17 mouse cellular contexts compared by ENCODE assay signal in the genomic region with DNA sequence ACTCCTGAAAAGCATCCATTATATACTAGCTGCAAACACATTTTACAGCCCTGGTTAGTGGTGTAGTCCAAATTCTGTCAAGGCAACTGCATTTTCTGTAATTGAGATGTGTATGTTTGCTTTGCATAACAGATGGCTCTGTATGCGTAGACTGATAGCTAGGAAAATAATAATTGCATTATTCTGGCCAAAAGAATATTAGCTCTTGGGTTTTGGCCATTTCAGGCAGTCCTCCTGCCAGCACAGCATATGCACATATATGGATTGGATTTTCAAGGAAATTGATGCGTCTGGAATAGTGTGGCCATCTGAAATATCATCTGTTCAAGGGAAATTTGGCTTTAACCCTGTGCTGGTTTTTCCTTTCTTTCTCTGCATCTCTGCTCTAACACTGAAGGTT.
DNase-seq lines count a peak whose midpoint lies in the region; ATAC-seq lines count a peak whose summit lies in the region.
"Had no signal": no experiment of that assay in that cellular context is flagged by ENCODE, and none has a peak within 500 bp of the region (broad histone marks: within the 10 kb centered on the region; RNA-seq: fewer than 3 reads in every experiment).

No protein-coding gene starts in this region.

- H3K9me3 ChIP-seq in hindbrain, embryonic 14.5 days (ENCODE audit: control insufficient read depth, low read length) = no peaks in the 10 kb centered on the region
- no peaks in the 10 kb centered on the region for H3K9me3 ChIP-seq in hindbrain, embryonic 13.5 days
- no peaks in the 10 kb centered on the region for H3K9me3 ChIP-seq in liver, embryonic 12.5 days (replicated peaks)
- no peaks in the 10 kb centered on the region for H3K9me3 ChIP-seq in embryonic facial prominence, embryonic 15.5 days (replicated peaks)
- H3K9me3 ChIP-seq: lung, embryonic 15.5 days; neural tube, embryonic 15.5 days had no signal

- H3K4me2 ChIP-seq in hindbrain, embryonic 14.5 days (replicated peaks) = no peak overlapping the region
- no peak overlapping the region for H3K4me2 ChIP-seq in hindbrain, embryonic 13.5 days
- H3K4me2 ChIP-seq in liver, embryonic 12.5 days = peak overlapping the region; percentile 58
- no peak overlapping the region for H3K4me2 ChIP-seq in embryonic facial prominence, embryonic 15.5 days (replicated peaks)
- H3K4me2 ChIP-seq: lung, embryonic 15.5 days; neural tube, embryonic 15.5 days had no signal

- H3K4me1 ChIP-seq in hindbrain, embryonic 14.5 days (replicated peaks; ENCODE audit: control insufficient read depth, insufficient read depth, low read length) = peaks cover 38% of the 10 kb centered on the region
- peaks cover 47% of the 10 kb centered on the region for H3K4me1 ChIP-seq in hindbrain, embryonic 13.5 days (replicated peaks)
- peaks cover 66% of the 10 kb centered on the region for H3K4me1 ChIP-seq in liver, embryonic 12.5 days
- peaks cover 26% of the 10 kb centered on the region for H3K4me1 ChIP-seq in embryonic facial prominence, embryonic 15.5 days
- H3K4me1 ChIP-seq: lung, embryonic 15.5 days had no signal

- no peak overlapping the region for H3K9ac ChIP-seq in hindbrain, embryonic 14.5 days
- H3K9ac ChIP-seq in hindbrain, embryonic 13.5 days = no peak overlapping the region
- peak overlapping the region; percentile 53; the same call in 1 of the 2 replicates for H3K9ac ChIP-seq in liver, embryonic 12.5 days
- no peak overlapping the region for H3K9ac ChIP-seq in embryonic facial prominence, embryonic 15.5 days
- H3K9ac ChIP-seq: lung, embryonic 15.5 days; neural tube, embryonic 15.5 days had no signal

- DNase-seq in hindbrain, embryonic 14.5 days (ENCODE audit: low spot score) = no peak
- no peak for DNase-seq in liver
- peak; percentile 21 for DNase-seq in brain, adult 2 months (ENCODE audit: low read depth, low spot score)
- no peak for DNase-seq in spleen, postnatal 36 days (ENCODE audit: low spot score in 2 of 2)
- DNase-seq: adrenal gland, adult 8-10 months; gastrocnemius, postnatal 10 days; heart, adult 2 months; kidney, postnatal 14 days; layer of hippocampus, adult 9-11 months; thymus, postnatal 25 days had no signal

- 0 out of 2 replicates have a peak, but pooled peaks have one; percentile 21 for ATAC-seq in hindbrain, embryonic 14.5 days (ENCODE audit: low FRiP score)
- ATAC-seq in hindbrain, embryonic 13.5 days (ENCODE audit: low FRiP score) = no peak
- ATAC-seq in liver, embryonic 12.5 days = no peak
- ATAC-seq in embryonic facial prominence, embryonic 15.5 days (ENCODE audit: insufficient number of reproducible peaks, low FRiP score, low TSS enrichment, low read depth) = peak; percentile 72; the same call in 1 of the 2 replicates
- ATAC-seq: inflammation-experienced regulatory T-cells, adult 6 months had no signal

- 62% methylated on average over 2 of the region's 2 CpGs for WGBS in hindbrain, embryonic 14.5 days
- WGBS in hindbrain, embryonic 13.5 days = 60% methylated on average over 2 of the region's 2 CpGs
- WGBS in liver, embryonic 12.5 days (ENCODE audit: insufficient replicate concordance) = 76% methylated on average over 2 of the region's 2 CpGs
- WGBS in embryonic facial prominence, embryonic 15.5 days = 46% methylated on average over 2 of the region's 2 CpGs

- no peak overlapping the region for H3K4me3 ChIP-seq in hindbrain, embryonic 14.5 days (replicated peaks; ENCODE audit: low read length)
- H3K4me3 ChIP-seq in hindbrain, embryonic 13.5 days = no peak overlapping the region
- no peak overlapping the region for H3K4me3 ChIP-seq in liver, embryonic 12.5 days
- H3K4me3 ChIP-seq in embryonic facial prominence, embryonic 15.5 days (replicated peaks) = no peak overlapping the region
- H3K4me3 ChIP-seq: heart, adult 2 months; lung, embryonic 15.5 days; neural tube, embryonic 15.5 days had no signal

- peak overlapping the region; percentile 29; the same call in 1 of the 2 replicates for H3K27ac ChIP-seq in hindbrain, embryonic 14.5 days
- no peak overlapping the region for H3K27ac ChIP-seq in hindbrain, embryonic 13.5 days
- H3K27ac ChIP-seq in liver, embryonic 12.5 days = peak overlapping the region; percentile 90
- peak overlapping the region; percentile 55 for H3K27ac ChIP-seq in embryonic facial prominence, embryonic 15.5 days (replicated peaks)
- H3K27ac ChIP-seq: heart, adult 2 months; lung, embryonic 15.5 days had no signal

- no peaks in the 10 kb centered on the region for H3K36me3 ChIP-seq in hindbrain, embryonic 14.5 days (replicated peaks; ENCODE audit: control insufficient read depth, insufficient read depth)
- no peaks in the 10 kb centered on the region for H3K36me3 ChIP-seq in hindbrain, embryonic 13.5 days
- no peaks in the 10 kb centered on the region for H3K36me3 ChIP-seq in liver, embryonic 12.5 days
- no peaks in the 10 kb centered on the region for H3K36me3 ChIP-seq in embryonic facial prominence, embryonic 15.5 days
- H3K36me3 ChIP-seq: G1E; lung, embryonic 15.5 days; neural tube, embryonic 15.5 days had no signal

- no peaks in the 10 kb centered on the region for H3K27me3 ChIP-seq in hindbrain, embryonic 14.5 days (ENCODE audit: control insufficient read depth, insufficient read depth, low read length)
- no peaks in the 10 kb centered on the region for H3K27me3 ChIP-seq in hindbrain, embryonic 13.5 days
- no peaks in the 10 kb centered on the region for H3K27me3 ChIP-seq in liver, embryonic 12.5 days (replicated peaks)
- no peaks in the 10 kb centered on the region for H3K27me3 ChIP-seq in embryonic facial prominence, embryonic 15.5 days
- H3K27me3 ChIP-seq: neural tube, embryonic 15.5 days had no signal

Comparison
In these comparisons a context has a peak if more than half of its experiments do, and no peak if none do; other contexts are left out.
1. ATAC-seq: peak in hindbrain, embryonic 14.5 days (single experiment) and embryonic facial prominence, embryonic 15.5 days (single experiment); none in hindbrain, embryonic 13.5 days (single experiment) and liver, embryonic 12.5 days (single experiment).